Mouse (Mus musculus) ovary, adult 18-20 months (tissue): ENCODE data around the gene Ube2e3.

ENCODE experiments used
- DNase-seq: peaks from one replicate; pipeline ENCODE4 v3.0.0; 2022; ENCODE audit warnings: low spot score, mixed read lengths

The Ube2e3 gene

DNA sequence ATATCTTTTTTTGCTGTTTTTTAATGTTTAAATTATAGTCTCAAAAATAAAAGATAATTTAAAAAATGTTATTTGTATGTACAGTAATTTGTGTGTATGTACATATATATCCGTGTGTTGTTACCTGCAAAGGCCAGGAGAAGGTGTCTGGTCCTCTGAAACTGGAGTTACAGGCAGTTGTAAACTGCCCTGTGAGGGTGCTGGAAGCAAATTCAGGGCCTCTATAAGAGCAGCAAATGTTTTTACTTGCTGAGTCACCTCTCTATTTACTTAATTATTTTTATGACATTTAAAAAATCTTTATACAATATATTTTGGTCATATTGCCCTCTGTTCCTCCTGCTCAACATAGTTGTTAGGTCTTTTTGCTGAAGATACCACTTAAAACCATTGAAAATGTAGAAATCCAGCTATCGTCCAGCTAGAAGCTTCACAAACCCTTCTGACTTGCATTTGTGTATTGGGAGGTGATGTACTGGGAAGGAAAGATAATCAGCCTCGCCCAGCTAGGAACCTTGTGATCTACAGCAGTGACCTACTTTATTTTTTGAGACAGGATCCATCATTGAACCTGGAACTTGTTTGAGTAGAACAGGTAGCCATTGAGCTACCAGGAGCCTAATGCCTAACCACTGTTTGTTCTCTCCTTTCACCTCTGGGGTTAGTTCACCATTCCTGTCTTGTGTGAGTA is 15.0 kb downstream of the Ube2e3 start:
- DNase-seq, result no peak

DNA sequence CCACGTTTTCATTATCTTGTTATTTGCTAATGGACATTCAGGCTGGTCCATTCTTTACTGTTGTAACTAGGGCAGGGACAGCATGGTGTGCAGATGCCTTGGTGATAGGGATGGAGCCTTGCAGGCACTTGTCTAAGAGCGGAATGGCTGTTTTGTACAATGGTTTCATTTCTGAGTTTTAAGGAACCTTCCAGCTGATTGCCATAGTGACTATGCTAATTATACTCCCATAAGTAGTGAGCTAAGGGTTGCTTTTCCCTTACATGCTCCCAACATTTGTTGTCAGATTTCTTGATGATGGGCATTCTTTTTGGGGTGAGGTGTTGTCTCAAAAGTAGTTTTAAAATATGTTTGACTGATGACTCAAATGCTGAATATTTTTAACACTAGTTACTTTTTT is 18.5 kb downstream of the Ube2e3 start:
- no peak for DNase-seq

DNA sequence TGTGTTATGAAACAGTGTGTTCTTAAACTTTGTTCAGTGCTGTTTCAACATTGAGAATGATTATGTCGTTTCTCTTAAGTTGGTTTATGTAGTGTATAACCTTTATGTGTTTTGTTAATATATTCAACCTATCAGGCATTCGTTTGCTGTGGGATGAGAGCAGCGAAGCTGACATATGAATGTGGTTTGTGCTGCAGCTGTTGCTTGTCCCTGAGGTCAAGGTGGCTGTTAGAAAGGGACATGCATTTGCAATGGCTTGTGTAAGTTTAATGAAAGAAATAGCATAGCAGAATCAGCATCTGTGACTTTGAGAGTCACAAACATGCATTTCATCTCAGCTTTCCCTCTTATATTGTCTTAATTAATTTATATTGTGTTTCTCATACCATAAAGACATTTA is 20.3 kb downstream of the Ube2e3 start:
- DNase-seq, result no peak

DNA sequence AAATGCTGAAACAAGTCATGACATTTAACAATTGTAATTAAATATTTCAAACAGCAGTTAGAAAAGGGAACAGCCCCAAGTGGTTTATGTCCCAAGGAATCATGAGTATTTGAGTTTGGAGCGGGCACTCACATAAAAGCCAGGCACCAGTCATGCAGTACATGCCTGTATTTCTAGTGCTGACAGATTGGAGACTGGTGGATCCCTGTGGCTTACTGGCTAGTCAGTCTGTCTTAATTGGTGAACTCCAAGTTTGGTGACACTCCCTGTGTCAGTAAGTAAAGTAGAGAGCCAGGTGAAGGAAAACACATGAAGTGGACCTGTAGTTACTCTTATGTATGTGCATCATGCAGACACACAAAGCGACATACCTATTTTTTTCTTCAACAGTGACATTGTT is 27.3 kb downstream of the Ube2e3 start:
- no peak for DNase-seq

DNA sequence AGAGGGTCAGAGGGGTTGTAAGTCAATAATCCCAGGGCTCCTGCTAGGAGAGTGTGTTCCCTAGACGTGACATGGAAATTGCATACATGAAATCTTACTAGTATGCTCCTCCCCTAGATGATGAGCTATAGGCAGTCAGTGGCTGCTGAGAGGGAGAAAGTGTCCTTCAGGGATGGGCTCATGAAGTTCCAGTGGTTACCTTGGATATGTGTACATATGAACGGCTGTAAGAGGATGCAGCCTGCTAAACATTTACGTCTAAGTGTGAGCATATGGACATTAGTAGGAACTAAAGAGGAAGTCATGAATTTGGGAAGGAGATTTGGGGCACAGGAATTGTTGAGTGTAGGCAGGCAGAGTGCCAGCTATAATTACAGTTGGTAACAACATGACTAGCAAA is 38.0 kb downstream of the Ube2e3 start:
- DNase-seq, result no peak

DNA sequence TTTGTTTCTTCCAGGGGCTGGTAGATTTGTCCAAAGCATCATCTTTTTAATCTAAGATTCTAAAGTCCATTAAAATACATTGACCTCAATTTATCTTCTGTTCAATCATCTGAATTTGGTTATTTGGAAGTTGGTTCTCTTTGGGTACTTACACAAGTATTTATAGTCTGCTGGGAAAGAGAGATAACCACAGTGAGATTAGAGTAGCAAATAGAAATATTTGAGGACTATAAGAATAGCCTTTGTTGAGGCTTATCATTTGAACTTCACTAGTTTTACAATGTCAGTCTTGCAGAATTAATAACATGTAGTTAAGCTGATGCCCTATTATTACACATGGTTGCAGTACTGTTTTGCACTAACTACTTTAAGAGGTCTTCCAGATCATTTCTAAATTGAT is 43.6 kb downstream of the Ube2e3 start:
- no peak for DNase-seq

DNA sequence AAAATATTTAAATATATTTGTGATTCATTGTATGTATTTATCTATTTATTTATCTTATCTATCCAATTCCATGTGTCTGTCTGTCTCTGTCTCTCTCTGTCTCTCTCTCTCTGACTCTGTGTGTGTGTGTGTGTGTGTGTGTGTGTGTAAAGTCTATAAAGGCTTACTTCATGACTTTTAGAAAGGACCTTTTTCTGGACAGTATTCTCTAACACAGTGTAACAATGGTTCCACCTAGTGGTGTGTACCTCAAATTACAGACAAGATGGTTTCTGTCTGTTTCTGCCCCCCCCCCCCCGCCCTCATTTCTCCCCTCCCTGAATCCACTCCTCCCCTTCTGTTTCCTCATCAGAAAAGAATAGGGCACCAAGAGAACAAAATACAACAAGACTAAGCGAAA is 46.9 kb downstream of the Ube2e3 start:
- DNase-seq, result no peak

DNA sequence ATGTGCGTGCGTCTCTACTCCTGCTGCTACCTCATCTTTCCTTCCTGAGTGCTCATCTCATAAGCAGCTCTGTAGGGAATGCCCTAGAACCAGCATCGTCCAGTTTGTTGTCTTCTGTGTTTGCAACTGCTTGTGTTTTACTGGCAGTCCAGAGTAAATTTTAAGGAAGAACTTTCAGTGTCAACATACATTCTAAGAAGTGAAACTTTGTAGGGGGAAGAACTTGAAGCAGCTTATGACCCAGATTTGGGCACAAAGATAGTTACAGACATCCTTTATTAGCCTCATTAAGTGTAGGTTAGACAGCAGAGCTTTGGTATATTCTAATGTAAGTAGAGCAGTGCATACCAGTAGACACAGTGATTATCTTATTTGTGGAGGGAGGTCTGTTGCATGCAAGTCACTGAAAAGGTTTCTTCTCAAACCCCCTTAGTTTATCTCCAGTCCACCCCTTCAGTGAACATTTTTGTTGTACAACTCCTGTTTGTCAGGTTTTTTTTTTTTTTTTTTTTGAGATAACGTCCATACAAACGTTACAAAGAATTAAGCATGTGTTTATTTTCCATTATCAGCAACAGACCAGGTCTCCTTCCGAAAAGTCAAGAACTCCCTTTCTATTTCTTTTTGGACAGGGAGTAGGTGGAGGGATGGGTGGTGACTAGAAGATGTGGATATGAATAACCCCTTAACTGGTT is 55.2 kb downstream of the Ube2e3 start:
- no peak for DNase-seq

DNA sequence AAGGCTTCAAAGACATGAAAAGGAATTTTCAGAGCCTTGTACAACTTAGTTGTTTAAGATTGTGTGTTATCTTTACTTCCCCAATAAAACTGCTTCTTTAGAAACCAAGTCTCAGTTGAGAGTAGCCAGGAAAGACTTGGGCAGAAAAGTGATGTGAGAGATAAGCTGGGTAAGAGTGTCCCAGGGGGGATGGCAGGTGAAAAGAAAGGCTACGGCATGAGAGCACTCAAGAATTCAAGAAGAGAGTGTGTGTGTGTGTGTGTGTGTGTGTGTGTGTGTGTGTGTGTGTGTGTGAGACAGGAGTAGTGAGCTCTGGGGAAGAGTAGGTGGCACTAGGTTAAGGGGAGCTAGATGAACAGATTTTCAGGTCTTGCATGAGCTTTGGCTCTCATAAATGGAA is 57.9 kb downstream of the Ube2e3 start:
- DNase-seq, result no peak

DNA sequence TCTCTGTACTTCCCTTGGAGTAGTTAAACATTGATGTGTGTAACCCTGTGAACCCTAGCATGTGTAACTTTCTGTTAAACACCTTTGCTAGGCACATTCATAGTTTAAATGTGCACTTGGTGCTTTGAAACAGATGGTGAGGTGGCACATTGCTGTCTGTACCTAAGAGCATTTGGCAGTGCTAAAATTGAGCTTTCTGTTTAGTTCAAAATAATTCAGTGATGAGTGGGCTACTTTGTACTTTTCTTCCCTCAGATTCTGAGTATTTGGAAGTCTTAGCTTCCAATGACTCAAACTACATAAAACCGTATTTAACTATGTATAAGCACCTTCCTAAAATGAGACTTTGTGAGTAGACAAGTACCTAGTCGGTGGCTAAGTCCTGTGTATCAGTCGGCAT is 59.7 kb downstream of the Ube2e3 start:
- DNase-seq, result no peak

DNA sequence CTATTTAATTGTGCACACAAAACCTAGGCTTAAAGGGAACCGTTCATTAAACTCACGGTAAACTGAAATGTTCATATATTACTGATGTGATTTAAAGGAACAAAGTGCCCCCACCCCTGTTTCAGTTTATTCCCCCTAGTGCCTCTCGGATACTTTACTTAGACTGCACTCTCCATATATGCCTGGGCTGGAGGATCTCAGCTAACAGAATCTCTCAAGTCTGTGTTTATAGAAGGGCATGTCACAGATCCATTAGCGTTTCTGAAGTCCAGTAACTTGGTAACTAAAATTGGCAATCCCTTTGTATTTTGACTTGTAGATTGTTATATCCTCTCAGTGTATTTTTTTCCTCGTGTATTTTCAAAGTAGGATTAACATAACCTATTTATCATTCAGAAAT is 60.2 kb downstream of the Ube2e3 start:
- DNase-seq, result no peak

DNA sequence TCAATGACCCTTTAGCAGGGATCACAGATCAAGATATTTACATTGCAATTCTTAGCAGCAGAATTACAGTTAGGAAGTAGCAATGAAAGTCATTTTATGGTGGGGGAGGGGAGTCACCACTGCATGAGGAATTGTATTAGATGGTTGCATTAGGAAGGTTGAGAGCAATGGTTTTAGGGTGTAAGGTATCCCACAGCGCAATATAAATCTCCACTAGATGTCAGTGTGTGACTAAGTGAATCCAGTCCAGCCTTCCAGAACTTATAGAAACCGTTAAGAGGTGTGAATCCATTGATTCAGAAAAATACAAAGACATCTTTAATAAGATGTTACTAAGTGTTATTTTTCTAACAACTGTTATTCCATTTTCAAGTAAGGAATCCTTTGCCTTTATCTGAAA is 63.4 kb downstream of the Ube2e3 start:
- DNase-seq, result no peak

DNA sequence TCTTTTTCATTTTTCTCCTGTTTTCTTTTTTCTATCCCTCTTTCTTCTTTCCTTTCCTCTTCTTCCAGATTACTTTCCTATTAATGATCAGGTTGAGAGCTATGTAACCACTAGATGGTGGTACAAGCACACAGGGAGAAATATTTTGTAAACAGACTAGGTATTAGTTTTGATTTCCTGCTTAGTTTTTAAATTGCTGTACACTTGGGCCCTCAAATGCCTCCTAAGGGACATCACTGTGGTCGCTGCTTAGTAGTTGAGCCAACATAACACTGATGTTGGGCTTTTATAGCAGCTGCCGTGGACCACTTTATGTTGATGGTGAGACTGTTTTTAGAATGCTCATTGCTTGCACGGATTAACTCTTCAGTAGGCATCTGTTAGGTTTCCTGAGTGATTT is 91.5 kb downstream of the Ube2e3 start:
- no peak for DNase-seq

DNA sequence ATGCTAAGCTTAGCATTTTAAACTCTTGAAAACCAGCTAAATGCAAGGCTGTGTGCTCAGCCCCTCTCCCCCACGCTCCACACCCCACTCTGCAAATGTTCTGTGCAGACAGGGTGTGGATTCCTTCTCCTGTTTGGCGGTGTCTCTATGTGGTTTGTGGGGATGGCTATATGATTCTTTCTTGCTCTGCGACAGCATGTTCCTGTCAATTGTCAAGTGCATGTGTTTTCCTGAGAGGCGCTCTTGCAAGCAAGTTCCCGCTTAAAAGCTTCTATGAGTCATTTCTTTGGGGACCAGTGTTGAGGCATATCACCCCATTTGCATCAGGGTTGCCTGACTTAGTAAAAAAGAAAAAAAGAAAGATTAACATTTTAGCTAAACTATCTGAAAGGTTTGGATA is 92.4 kb downstream of the Ube2e3 start:
- DNase-seq, result no peak

DNA sequence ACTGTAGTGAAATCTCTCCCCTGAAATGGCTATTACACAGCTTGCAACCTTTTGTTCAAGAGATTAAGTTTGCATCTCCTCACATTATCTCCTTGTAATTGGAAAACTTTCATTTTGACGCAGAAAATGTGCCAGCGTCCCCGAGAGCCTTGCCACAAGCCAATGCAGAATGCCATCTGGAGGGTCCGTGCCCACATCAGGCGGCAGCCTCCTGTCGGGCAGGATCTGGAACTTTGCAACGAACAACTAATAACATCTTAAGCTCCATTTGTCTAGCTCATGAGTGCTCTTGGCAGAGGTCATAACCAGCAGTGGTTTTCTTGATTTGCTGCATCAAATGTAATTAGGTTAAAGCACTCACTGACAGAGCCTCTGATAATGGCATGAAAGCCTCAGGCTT is 93.1 kb downstream of the Ube2e3 start:
- DNase-seq, result no peak

DNA sequence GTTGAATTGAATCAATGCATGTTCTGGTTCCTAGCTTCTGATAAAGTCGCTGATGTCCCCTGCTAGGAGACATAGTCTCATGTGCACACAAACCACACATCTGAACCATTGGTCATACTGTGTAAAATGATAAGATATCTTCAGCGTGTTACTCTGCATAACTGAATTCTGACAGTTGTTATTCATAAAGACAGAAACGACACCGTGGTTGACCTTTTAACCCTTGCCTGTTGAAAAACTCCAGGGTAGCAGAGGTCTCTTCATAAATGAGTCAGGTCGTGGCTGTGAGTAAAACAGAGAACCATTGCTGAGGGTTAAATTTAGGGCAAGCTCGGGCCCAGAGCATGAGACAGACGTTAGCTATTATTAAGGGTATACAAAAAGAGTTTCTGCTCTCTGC is 93.7 kb downstream of the Ube2e3 start:
- no peak for DNase-seq

DNA sequence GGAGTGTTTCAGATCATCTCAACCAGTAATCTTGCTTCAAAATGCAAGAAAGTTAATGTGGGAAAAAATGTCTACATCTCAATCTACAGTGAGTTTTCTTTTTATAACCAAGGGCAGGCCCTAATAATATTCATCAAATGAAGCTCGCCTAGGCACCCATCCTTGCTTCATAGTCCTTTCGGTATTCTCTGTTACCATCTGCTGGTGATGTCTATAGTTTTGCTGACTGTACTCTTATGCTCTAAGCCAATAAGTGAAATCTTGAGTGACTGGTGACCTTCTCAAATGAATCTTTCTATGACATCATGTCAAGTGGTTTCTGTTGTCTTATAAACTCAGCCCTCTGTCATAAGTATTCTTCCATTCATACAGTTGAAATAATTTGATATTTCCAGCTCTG is 97.1 kb downstream of the Ube2e3 start:
- DNase-seq, result no peak

DNA sequence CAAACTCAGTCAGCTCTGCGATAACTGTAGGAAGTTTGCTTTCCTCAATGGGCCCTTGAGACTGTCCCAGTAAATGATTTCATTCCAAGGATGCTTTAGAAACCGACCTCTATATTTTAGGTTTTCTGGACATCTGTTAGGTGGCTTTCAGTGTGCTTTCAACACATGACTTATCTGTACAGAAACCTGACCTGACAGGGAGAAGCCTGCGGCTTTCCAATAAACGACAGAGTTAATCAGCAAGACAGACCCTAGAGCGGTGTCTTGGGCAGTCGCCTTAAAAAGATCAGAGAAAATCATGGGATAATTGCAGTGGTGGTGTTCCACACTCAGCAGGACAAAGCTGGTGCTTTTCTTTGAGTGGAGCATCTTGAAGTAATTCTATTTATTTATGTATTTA is 97.5 kb downstream of the Ube2e3 start:
- no peak for DNase-seq

DNA sequence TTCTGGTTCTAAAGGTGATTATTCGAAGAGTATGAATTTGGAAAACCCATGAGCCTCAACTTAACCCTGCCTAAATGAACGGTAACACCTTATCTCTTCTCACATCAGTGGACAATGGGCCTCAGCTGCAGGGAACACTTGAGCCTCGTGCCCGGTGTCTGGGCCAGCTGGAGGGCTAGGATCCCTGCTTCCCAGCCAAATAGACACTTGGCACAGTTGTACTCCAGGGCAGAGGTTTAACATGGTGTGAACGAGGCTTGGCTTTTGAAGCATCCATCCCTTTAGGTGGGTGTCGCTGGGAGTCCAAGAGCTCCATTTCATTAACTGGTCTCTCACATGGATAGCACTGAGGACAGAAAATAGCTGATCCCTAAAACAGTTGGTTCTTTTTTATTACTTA is 102.2 kb downstream of the Ube2e3 start:
- no peak for DNase-seq
